Mouse (Mus musculus) frontal cortex, postnatal 25 days (tissue): ENCODE results near the gene Stk32c.

ENCODE experiments used
- DNase-seq, 2 experiments: peaks; one replicate each; pipeline ENCODE4 v3.0.0; 2022; ENCODE audit warnings: low spot score in 2 of 2

Stk32c gene

DNA sequence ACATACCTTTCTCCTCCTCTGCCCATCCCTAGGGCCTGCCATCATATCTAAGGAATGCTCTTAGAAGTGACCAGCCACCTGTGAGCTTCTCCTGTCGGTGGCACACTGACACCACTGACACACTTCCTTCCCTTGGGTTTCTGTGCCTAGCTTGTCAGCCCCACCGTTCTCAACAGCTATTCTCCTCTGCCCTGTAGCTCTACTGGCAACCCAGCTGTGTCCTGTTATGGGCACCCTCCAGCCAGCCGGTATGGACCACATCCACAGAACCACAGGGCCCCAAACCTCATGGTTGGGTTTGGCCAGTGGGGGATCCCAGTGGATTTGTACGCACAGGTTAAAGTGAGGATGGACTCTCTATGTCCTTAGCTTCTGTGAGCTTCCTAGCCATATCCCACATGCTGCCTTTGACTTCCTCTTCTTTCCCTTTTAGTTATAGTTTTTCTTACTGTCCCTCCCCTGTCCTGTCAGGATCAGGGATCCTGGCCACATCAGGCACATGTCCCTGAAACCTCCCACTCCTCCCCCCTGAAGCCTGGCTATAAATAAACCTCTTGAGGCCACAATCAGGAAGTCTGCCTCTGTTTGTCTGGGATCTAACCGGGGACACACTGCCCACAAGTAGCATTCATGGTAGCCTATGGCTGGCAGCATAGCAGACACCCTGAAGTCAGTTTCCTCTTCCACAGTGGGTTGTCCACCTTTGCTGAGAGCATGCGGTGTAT lies 15.5 kb upstream of the Stk32c start:
- DNase-seq, result no peak

DNA sequence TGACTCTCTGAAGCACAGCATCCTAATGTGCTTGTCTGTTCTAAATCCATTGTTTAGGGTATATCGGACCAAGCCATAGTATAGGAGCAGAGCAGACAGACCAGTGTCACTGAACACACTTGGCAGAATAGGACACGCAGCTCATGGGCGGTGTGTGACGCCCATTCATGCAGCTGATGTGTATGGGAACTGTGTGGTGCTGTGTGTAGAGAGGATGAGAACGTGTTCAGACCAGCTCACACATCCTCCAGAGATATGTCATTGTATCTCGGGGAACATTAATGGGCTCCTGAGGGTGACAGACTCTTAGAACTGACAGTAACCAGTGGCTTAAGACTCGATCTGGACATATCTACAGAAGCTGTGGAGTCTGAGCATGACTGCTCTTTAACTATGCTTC lies 13.3 kb upstream of the Stk32c start:
- DNase-seq, result no peak

DNA sequence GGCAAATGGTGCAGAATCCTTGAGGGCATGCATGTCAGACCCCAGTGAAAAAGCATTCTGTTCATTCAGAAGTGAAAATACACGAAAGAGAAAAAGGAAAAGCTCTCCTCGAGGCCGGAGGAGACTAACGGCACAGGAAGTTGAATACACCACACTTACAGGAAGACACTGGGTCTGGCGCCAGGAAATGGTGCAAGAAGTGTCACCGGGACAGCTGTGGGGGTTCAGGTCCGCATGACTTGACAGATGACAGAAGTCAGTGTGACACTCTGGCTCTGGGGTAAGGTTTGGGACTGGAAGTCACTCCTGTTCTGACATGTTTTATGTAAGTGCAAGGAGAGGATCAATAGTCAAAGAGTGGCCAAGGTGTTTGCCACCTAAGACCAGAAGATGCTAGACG lies 11.6 kb upstream of the Stk32c start:
- DNase-seq, result no peak

DNA sequence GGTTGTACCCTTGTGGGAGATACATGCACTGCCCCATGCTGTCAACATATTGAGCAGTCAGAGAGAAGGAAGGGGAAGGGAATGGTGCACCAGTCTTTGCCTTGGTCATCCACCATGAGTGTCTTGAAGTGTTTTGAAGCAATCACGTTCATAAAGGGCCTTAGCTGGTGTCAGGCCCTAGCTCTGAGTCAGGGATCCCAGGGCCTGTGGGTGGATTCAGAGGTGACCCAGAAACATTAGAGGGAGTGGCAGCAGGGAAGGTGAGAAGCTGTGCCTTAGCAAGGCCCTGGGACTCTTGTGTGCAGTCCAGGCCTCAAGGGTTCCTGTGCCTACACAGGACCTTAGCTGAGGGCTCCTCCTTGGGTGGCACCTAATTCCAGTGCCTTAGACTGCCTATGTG lies 11.0 kb upstream of the Stk32c start:
- DNase-seq, result no peak

DNA sequence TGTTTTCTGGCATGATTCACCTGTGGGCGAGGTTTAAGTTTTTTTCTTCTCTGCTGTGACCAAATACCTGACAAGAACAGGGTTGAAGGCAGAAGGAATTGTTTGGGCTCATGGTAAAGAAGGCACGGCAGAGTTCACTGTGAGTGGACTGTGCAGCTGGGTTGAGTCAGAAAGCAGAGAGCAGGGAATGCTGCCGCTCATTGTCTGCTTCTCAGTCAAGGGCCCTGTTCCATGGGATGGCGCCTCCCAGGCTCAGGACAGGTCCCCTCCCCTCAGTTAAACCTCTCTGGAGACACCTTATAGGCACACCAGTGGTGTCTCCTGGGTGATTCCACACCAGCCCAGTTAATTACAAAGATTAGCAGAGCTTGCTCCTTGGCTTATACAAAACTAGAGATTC lies 9.2 kb upstream of the Stk32c start:
- DNase-seq, result no peak

DNA sequence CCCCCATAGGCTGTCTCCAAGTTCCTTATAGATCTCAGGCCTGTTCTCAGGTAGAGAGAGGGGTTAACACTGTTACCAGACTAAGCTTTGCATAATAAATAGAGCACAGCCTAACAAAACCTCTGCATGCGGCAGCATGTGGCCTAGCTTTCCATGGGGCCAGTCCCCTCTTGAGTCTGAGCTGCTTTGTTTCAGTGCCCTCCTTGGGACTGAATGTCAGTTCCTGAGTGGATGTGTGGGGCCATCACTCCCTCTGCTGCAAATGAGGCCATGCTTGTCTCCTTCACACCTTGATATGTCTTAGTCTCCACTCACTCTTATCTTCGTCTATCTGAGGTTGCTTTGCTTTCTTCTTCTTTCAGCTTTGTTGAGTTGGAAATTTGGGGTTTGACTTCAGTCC lies 8.7 kb upstream of the Stk32c start:
- no peak for DNase-seq

DNA sequence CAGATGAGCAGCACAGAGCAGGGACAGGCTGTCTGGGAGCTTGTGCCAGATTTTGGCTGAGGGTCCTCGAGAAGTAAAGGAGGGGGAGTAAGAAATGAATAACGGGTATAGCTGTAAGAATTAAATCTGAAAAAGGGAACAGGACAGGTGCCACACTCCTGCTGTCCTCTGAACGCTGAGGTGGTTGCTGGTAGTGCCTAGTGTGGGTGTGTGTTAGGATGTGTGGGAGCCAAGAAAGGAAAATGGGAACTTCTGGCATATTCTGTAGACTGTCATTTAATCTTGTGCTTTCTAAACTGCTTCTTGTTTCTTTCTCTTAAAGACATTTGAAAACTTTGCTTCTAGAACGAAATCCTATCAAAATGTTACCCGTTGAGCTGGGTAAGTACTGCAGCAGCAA lies 8.0 kb upstream of the Stk32c start:
- DNase-seq, result no peak

DNA sequence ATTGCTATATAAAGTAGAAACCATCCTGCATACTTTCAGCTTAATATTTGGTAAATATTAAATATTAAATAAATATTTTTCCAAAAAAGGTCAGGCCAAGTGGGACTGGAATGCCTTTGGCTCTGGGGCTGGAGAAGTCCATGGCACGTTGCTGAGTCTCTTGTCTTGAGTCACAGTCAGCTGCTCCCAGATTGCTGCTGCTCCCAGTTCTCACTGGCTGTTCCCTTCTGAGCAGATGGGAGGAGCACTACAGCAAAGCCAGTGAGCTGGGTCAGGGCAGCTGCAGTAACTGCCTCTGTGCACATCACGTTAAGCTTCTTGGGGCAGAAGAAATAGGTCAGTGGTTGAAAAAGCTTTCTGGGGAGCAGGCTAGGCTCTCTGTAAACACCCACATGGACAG lies 7.2 kb upstream of the Stk32c start:
- no peak for DNase-seq

DNA sequence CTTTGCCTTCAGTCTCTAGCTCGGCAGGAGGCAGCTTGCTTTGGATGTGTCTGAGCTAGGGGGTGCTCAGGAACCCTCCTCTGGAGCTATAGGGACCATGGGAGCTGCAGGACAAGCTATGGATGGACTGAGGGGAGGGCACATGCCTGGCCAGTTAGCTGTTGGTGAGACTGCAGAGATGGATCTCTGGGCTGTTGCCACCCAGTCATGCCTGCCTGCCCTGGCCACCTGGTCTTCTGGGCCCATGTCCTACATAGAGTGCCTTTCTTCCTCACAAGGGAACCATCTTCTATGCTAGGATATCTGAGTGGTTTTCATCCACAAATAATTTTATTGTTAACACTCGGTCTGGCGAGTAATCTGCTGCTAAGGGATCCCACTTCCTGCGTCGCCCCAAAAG lies 6.4 kb upstream of the Stk32c start:
- DNase-seq, result no peak

DNA sequence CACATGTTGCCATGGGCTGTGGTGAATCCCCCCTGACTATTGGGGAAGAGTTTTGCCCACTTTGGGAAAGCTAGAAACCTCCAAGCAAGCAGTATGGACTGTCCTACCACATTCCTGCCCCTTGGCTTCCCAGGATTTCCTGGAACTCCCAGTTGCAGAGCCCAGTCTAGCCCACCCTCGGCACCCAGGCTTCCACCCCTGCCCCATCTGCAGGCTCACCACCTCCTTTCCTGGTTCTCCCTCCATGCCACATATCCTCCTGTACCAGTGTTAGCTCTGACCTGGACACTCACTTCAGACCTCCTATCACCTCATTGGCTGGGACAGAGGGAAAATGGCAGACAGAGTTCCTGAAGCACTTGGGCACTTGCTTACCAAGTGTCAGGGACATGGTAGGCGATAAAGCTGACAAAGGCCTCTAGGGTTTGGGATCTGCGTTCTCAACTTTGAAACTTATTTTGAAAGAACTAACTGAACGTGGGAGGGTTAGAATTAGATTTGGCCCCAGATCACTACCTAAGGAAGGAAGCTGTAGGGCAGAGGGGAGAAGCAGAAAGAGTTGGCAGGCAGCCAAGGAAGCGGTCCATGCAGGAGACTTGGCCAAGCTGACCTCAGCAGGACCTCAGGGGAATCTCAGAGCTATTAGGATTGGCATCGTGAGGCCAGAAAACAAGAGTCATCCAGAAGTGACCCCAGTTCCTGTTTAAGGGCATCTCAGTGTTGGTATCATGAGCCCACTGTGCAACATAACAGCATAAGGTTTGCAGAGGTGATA lies 5.7 kb upstream of the Stk32c start:
- no peak for DNase-seq

DNA sequence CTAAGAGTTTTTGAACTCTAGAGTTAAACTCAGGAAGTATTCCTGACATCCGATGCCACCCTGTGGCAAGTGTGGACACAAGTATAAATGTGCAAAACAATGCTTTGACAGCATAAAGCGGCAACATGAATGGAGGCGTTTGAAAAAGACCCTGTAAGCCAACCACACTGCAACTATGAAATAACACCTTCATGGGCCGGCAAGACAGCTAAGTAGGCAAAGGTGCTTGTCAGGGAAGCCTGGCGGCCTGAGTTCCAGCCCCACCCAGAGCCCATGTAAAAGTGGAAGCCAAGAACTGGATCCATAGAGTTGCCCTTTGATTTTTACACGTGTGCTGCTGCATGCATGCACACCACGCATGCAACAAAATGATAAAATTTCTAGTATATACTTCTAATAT lies 3.9 kb upstream of the Stk32c start:
- no peak for DNase-seq

DNA sequence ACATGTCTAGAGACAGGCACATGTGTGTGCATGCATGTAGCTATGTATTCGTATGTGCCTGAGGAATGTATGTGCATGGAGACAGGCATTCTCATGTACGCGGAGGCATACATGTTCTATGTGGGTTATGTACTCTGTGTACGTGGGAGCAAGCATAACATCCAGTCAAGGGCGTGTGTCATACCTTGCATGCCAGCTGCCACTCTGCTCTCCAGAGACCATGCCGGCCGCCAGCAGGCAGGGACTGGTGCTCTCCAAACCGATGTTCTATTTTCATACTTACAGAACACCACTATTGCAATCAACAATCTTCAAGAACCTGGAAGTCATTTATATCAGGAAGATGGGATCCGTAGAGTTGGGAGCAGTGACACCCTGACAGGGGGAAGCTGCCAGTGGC lies 3.4 kb upstream of the Stk32c start:
- no peak for DNase-seq

DNA sequence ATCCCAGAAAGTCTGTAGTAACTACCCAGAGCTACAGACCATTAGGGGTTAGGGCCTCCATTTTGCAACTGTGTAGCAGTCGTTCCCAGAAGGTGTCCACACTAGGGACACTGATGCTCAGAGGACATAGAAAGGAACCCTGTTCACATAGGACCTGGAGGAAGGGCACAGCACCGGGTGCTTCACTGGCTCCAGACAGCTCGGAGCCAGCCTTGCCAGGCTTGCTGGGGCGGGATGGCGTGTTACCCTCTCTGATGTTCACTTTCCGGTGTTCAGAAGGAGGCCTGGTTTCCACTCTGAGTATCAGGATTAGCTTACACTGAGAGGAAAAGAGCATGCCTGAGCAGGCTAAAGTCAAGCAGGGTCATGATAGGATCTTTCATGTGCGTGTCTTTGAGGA lies 2.8 kb upstream of the Stk32c start:
- no peak for DNase-seq

DNA sequence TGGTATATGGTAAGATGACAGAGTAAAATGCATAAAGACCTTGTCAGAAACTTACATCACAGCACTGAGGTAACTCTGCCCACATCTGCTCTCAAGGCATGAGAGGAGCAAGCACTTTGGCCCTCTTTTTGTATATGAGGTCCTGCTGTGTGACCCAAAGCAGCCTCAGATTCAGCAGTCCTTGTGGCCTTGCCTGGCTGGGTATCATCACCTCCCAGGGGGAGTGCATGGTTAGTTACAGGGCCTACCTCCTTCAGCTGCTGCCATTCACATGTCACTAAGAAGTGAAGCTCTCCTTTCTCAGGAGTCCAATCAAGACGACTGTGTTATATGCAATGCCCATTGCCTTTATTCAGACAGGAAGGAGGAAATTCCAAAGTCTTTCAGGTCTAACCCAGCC lies 2.4 kb upstream of the Stk32c start:
- no peak for DNase-seq

DNA sequence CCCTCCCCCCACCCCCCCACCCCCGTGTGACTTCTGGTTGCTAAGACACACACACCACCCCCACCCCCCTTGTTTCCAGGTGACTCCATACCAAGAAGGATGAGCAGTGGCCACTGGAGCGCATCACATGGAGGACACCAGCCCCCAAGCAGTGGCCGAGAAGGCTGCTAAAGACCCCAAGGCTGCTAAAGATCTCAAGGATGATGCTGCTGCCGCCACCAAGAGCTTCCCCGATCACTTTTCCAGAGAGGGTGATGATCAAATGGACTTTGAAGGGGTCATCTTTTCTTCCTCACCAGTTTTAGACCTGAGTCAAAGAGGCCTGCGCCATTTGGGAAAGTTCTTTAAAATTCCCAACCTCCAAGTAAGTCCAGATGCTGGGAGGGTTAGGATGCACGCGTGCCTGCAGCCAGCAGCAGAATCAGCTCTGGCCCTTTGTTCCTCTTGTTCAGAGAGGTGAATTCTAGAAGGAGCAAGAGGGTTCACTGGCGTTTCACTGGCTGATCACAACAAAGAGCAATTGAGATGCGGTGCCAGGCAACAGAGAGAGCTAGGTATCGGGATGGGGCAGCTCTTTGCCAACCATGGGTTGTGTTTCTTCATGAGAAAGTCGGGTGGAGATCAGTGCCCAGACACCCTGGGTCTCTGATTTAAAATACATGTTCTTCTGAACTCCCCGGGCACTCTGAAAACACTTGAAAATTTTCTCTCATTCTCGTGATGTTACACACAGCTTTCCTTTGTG lies 1.7 kb upstream of the Stk32c start:
- DNase-seq, result no peak

DNA sequence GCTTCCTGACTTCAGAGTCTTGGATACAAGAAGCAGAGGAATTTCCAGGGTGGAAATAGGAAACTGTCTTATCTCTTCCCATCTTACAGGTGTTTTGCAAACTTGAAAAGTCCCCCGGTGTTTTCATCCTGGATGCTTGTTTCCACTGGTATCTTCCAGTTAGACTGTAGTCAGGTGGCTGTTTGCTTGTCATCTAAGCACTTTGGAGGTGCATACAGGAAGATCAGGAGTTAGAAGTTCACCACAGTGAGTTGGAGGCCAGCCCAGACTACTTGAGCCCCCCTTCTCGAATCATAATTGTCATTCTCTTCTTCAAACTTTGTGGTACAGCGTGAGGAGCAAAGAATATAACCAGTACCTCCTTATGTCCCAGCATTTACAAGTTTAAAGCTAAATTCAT lies 1.1 kb upstream of the Stk32c start:
- no peak for DNase-seq

DNA sequence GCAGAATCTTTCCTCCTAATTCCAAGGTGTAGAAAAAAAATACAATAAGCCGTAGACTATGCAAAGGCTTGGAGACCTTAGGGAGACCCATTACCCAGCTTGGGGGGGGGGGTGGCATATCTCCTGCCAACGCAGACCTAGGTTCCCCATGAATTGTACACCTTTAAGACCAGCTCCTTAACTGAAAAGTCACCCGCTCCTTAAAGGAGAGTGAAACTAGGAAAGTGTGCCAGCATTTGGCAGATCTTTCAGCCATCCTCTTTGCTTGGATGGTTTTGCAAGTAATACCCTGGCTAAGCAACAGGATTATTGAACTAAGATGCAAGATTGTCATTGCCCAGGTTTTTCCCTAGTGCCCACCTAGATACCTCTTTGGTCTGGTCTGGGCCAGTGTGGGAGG lies 644 bp upstream of the Stk32c start:
- no peak for DNase-seq

DNA sequence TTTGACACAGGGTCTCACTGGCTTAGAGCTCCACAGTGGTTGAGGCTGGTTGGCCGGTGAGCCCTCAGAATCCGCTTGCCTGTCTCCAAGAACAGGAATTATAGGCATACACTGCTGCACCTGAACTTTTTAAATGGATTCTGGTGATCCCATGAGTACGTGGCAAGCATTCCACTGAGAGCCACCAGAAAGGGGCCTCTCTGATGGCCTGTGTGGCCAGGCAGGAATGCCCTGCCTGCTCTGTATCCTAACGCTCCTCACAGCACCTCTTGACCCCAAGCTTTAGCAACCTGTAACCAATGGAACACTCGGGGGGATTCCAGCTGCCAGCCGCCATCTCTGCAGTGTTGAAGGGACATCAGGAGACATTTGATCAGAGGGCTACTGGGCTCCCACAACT lies 1.3 kb downstream of the Stk32c start:
- peak in 1 of 2 experiments; percentile 1 for DNase-seq

DNA sequence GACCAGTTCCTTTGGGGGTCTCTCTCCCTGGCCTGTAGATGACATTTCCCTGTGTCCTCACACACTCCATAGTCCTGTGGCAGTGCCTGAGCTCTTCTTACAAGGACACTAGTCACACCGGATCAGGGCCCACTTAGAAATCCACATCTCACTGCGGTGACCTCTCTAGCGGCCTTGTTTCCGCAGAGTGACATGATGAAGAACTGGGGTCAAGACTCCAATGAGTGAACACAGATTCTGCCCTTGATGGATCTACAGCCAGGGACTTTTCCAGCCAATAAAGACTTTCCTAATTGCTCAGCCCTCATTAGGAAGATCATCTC lies 4.4 kb downstream of the Stk32c start:
- DNase-seq, result no peak

DNA sequence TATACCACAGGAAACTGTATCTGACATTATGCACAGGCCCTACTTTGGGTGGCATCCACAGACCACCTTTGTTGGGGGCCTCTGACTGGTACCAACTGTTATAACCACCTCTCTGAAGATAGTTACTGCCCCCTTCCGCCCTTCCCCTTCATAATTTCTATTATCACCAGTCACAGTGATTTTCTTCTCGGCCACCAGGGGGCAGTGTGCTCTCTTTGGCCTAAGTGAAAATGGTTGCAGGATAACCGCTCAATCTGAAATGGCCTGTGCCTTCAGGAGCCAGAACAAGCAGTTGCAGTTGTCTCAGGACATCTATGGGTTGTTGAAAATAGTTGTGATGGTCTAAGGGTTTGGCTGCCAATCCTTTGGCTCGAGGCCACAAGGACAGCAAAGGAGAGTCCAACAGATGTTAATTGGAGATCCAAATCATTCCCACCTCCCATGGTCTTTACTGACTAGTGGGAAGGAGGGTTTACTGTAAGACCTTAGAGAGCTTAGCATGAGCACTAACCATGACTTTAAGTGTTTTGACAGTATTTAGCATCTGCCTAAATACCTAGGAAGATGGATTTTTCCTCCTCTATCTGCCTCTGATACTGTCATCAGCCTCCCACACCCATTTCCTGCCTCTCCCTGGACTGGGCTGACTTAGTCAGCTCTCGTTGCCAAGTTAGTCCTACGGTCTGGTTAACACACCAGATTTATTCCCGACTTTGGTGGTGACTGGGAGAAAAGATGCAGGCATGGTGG lies 4.9 kb downstream of the Stk32c start:
- peak in 1 of 2 experiments; percentile 1 for DNase-seq

DNA sequence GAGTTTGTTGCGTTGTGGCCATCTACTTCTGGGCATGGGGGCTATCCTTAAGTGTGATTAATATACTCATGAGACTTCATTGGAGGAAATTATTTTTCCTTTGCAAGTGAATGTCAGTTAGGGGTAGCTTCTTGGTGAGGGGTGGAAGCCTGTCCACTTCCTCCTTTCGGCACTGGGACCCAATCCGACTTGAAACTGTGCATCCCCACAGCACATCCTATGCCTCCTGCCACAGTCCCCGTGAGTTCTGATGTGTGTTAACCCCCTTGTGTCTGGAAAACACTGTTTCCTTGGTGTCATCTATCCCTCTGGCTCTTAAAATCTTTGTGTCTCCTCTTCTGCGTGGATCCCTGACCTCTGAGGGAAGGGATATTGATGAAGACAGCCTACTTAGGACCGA lies 11.9 kb downstream of the Stk32c start:
- peak in 1 of 2 experiments; percentile 0 for DNase-seq

DNA sequence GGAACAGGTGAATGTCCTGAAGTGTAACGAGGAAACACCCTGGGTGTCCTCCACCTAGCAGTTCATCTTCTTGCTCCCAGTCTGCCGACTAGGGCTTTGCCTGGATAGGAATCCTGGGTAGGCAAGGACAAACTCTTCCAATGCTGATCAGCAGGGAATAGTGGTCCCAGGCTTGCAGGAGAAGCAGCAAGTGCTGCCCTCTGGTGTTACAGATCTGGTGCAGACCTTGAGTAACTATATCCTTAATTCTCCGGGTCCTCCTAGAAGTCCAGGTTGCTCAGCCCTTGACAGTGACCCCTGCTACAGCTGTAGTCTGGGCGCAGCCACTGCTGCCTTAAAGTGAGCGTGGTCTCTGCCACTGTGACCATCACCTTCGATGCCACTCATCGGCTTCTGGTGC lies 13.0 kb downstream of the Stk32c start:
- peak; percentile 53 to 60 for DNase-seq
